Mouse (Mus musculus): Measurements from ENCODE around the gene Fbxw8. TPM values are rescaled to one million over a fixed set of nuclear protein-coding genes. Genes with fewer than 3 reads are reported as not detected.

The Fbxw8 gene
- total RNA-seq, 2 experiments from 2014 or later: 47.3 to 51.4 TPM

- no peak for DNase-seq (ENCODE audit: low spot score in 2 of 2)
These were observed 128.1 kb downstream of the Fbxw8 start for GRCm38 (mm10) chr5:118027101-118027697.

GRCm38 (mm10) chr5:118026343-118026742, 128.9 kb downstream of the Fbxw8 start:
- DNase-seq (ENCODE audit: low spot score in 2 of 2): no peak

- DNase-seq (ENCODE audit: low spot score in 2 of 2): no peak
These were observed 129.4 kb downstream of the Fbxw8 start for GRCm38 (mm10) chr5:118025880-118026279.

- DNase-seq (ENCODE audit: low spot score in 2 of 2): no peak
These were observed 132.2 kb downstream of the Fbxw8 start for GRCm38 (mm10) chr5:118023053-118023452.

- no peak for DNase-seq (ENCODE audit: low spot score in 2 of 2)
These were observed 135.4 kb downstream of the Fbxw8 start for GRCm38 (mm10) chr5:118019905-118020304.

GRCm38 (mm10) chr5:118017527-118017926, 137.7 kb downstream of the Fbxw8 start:
- no peak for DNase-seq (ENCODE audit: low spot score in 2 of 2)

- DNase-seq (ENCODE audit: low spot score in 2 of 2): no peak
These were observed 139.6 kb downstream of the Fbxw8 start for GRCm38 (mm10) chr5:118015669-118016068.

- DNase-seq (ENCODE audit: low spot score in 2 of 2): peak; percentile 81 to 85
These were observed 140.2 kb downstream of the Fbxw8 start for GRCm38 (mm10) chr5:118015028-118015427.

Other genes with a start within 250 kb of the Fbxw8 start
- gene Fbxo21, start 178.7 kb downstream of the Fbxw8 start, total RNA-seq (2021): 10 to 100 TPM; 59.9 to 62.9 TPM
- 100 to 1,000 TPM; 149 to 166 TPM for gene Tesc, start 127.7 kb downstream of the Fbxw8 start, total RNA-seq (2021)
- gene Hrk, start 9.2 kb upstream of the Fbxw8 start, total RNA-seq (2021): under 1 TPM in 1 of 2 experiments, not detected in 1; 0.06 TPM
- 1 to 10 TPM; 3.1 to 5.3 TPM for gene Rnft2, start 89.7 kb upstream of the Fbxw8 start, total RNA-seq (2021)
- 1 to 10 TPM; 6.3 to 9.0 TPM for gene 2410131K14Rik, start 89.8 kb upstream of the Fbxw8 start, total RNA-seq (2021)